Mouse (Mus musculus) forebrain, embryonic 10.5 days (tissue): ENCODE measurements around the gene Hydin. TPM values are rescaled to one million over a fixed set of nuclear protein-coding genes. Genes with fewer than 3 reads are reported as not detected.
A peak's percentile ranks its signal among the peaks of the same experiment; 100 is the strongest.

Experiments used
- DNase-seq: peaks from one replicate; pipeline ENCODE4 v3.0.0-alpha.2; 2017; ENCODE audit warnings: low spot score; ENCODE audit errors: extremely low spot score
- H3K27ac ChIP-seq: fragments of 300-500 bp; sonication (generic); 2 replicates; pipeline ENCODE4 v1.5.1; 2016; ENCODE audit warnings: mild to moderate bottlenecking
- H3K27me3 ChIP-seq: fragments of 300-500 bp; sonication (generic); 2 replicates; pipeline ENCODE4 v1.6.1; 2016; ENCODE audit warnings: mild to moderate bottlenecking; ENCODE audit not compliant: poor library complexity, severe bottlenecking
- H3K36me3 ChIP-seq: fragments of 300-500 bp; sonication (generic); replicated peaks from 2 replicates; pipeline ENCODE4 v1.6.1; 2016; ENCODE audit warnings: mild to moderate bottlenecking, moderate library complexity
- H3K4me1 ChIP-seq: fragments of 300-500 bp; sonication (generic); 2 replicates; pipeline ENCODE4 v1.6.1; 2016
- H3K4me3 ChIP-seq: fragments of 300-500 bp; sonication (generic); 2 replicates; pipeline ENCODE4 v1.5.1; 2016; ENCODE audit warnings: mild to moderate bottlenecking, moderate library complexity
- H3K9me3 ChIP-seq: fragments of 300-500 bp; sonication (generic); 2 replicates; pipeline ENCODE4 v1.6.1; 2016; ENCODE audit warnings: mild to moderate bottlenecking, moderate library complexity
- WGBS: fragments of 180-500 bp; shearing (Covaris S2); methylation state at CpG from one replicate; pipeline ENCODE4 v1.1.7; 2016; 5-methylcytosine and 5-hydroxymethylcytosine counted together
- polyA plus RNA-seq: library from polyadenylated mRNA; unstranded; fragments of >200 nt; fragmentation: Nextera tagmentation; extraction: Ambion mirVana; gene quantifications from 2 replicates; pipeline ENCODE4 v1.2.1, GENCODE M21; 2016

Hydin gene
- polyA plus RNA-seq: 0.09 and 0.11 TPM in 2 replicates

GRCm38 (mm10) chr8:110266741-110267140 is at the start of gene Hydin:
Hydin (plus strand) TSS chr8:110266977.
- no peaks in the 10 kb centered on the region for H3K9me3 ChIP-seq
- H3K4me1 ChIP-seq: peaks cover 18% of the 10 kb centered on the region
- DNase-seq: peak; percentile 95
- H3K27ac ChIP-seq: peak within 1 kb of the TSS; percentile 82
- WGBS: 1% methylated on average over 15 of the region's 15 CpGs
- peak within 1 kb of the TSS; percentile 61 for H3K4me3 ChIP-seq
- H3K27me3 ChIP-seq: no peaks in the 10 kb centered on the region
- H3K36me3 ChIP-seq: no peaks in the 10 kb centered on the region

GRCm38 (mm10) chr8:110217198-110217597 is 49.6 kb upstream of the Hydin start:
- H3K9me3 ChIP-seq: no peaks in the 10 kb centered on the region
- H3K27me3 ChIP-seq: no peaks in the 10 kb centered on the region
- H3K36me3 ChIP-seq: peaks cover 22% of the 10 kb centered on the region
- peaks cover 22% of the 10 kb centered on the region for H3K4me1 ChIP-seq
- no peak for DNase-seq
- peak overlapping the region; percentile 79 for H3K27ac ChIP-seq
- H3K4me3 ChIP-seq: peak overlapping the region; percentile 66
- whole genome bisulfite sequencing: 35% methylated on average over 5 of the region's 5 CpGs

DNA sequence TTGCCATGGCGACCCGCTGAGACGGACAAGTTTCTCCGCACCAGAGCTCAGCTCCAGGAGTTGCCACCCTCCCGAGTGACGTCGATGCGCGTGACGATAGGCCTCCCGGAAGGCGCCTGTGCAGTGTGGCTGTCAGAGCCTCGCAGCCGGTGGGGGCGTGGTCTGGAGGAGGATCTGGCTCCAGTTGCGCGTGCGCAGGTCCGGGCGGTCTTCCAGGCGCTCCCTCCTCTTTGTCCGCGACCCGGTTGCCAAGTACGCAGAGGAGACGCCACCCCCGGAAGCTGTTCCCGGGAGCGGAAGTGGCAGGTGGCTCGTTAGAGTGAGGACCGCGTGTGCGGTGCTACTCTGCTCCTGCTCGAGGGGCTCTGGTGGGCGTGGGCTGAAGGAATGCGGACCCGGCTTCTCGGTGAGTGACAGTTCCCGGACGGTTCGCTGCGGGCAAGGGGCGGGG is 49.1 kb upstream of the Hydin start:
- Histone ChIP-seq H3K4me1 (peaks cover 22% of the 10 kb centered on the region), H3K4me3 (peak overlapping the region; percentile 66), H3K27me3 (no peaks in the 10 kb centered on the region), H3K9me3 (no peaks in the 10 kb centered on the region), H3K36me3 (peaks cover 27% of the 10 kb centered on the region), H3K27ac (peak overlapping the region; percentile 79)
- DNase-seq: peak; percentile 100
- WGBS: under 1% methylated on average over 43 of the region's 43 CpGs

DNA sequence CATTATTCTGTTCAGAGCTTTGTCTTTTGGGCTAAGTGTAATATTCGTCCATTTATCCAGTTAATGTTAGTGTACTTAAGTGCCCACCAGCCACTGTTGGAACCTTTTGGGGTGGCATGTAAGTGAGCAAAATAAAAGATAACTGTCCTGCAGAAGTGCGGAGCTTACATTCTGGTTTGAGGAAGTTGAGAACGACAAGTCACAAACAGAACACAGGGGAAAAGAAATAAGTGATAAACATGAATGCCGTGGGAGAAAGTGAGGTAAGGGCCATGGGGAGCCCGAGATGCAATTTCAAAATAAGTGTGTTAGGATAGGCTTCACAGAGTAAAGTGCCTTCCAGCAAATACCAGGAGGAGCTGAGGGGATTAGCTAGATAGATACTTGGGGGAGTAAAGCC is 48.3 kb upstream of the Hydin start:
- no peak for DNase-seq

GRCm38 (mm10) chr8:110220936-110221335 is 45.8 kb upstream of the Hydin start:
- peaks cover 22% of the 10 kb centered on the region for H3K4me1 ChIP-seq
- no peaks in the 10 kb centered on the region for H3K9me3 ChIP-seq
- 95% methylated on average over 14 of the region's 14 CpGs for whole genome bisulfite sequencing
- H3K27ac ChIP-seq: no peak overlapping the region
- DNase-seq: no peak
- H3K36me3 ChIP-seq: peaks cover 57% of the 10 kb centered on the region
- no peak overlapping the region for H3K4me3 ChIP-seq
- no peaks in the 10 kb centered on the region for H3K27me3 ChIP-seq

More for the DNA sequence above, 48.3 kb upstream of the Hydin start:
- 78% methylated on average over 5 of the region's 5 CpGs for WGBS
- no peaks in the 10 kb centered on the region for H3K9me3 ChIP-seq
- H3K4me3 ChIP-seq: peak overlapping the region; percentile 66
- no peaks in the 10 kb centered on the region for H3K27me3 ChIP-seq
- H3K36me3 ChIP-seq: peaks cover 35% of the 10 kb centered on the region
- H3K4me1 ChIP-seq: peaks cover 22% of the 10 kb centered on the region
- H3K27ac ChIP-seq: no peak overlapping the region

GRCm38 (mm10) chr8:110230803-110231202 is 36.0 kb upstream of the Hydin start:
- Histone ChIP-seq H3K27ac (no peak overlapping the region), H3K27me3 (no peaks in the 10 kb centered on the region), H3K4me3 (no peak overlapping the region), H3K4me1 (no peaks in the 10 kb centered on the region), H3K36me3 (peaks cover 2% of the 10 kb centered on the region; the same call in 1 of the 2 replicates), H3K9me3 (0 out of 2 replicates have a peak, but pooled peaks cover 2% of the 10 kb centered on the region)
- DNase-seq: no peak
- WGBS: 91% methylated on average over 6 of the region's 6 CpGs

DNA sequence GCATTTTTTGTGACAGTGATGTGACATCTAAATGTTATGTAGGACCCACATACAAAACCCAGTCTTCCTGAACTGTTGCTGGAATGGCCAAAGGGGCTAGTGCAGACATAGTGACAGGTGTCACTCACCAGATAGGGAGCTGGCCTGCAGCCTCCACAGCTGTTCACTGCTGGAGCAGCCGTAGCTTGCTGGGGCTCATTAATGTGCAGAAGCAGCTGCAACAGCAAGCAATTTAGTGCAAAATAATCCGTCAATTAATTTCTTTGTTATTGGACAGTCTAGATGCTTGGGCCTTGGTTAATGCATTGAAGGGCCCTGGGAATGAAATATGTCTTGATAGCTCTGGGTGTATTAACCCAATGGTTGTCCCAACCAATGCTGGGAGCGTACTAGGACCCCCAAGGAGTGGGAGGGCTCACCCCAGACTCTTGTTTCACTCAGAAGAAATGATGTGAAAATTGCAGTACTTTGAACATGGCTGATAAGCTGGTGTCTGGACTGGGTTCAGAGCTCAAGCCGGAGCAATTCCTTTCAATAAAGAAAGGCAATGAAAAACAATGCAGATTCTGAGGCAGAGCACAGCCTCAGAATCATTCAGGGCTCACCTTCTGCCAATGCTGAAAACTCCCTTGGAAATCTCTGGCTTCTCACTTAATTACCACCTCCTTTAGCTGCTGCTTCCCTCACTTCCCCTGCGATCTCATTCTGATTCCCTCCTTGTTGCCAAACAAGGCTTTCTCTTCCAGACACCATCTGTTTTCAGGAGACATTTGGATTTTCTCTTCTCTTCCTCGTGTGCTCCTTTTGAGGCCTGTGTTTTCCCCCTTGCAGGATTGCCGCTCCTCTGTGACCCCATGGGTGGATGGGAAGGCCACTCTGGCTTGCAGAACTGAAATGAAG is 24.2 kb upstream of the Hydin start:
- Histone ChIP-seq H3K27me3 (no peaks in the 10 kb centered on the region), H3K4me3 (no peak overlapping the region), H3K4me1 (peaks cover 13% of the 10 kb centered on the region), H3K9me3 (no peaks in the 10 kb centered on the region), H3K36me3 (no peaks in the 10 kb centered on the region), H3K27ac (peak overlapping the region; percentile 48; the same call in 1 of the 2 replicates)
- WGBS: 66% methylated on average over 7 of the region's 7 CpGs
- no peak for DNase-seq

DNA sequence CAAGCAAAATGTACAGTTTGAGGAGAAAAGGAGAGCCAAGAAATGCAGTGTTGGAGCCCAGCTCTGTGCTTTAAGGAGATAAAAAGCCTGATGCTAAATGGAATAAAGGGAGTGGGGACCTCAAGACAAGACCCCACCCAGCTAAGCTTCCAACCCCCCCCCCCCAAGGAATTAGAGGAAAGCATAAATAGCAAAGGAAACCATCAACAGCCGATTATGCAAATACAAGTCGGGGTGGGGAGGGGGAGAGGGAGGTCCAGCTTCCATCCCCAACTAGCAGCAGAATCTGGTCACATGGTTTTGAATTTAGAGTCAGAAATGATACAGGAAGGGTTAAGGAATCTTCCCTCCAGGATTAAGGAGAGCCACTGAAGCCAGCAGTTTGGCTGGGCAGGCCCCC is 22.2 kb upstream of the Hydin start:
- Histone ChIP-seq H3K36me3 (no peaks in the 10 kb centered on the region), H3K27ac (no peak overlapping the region), H3K27me3 (no peaks in the 10 kb centered on the region), H3K4me3 (no peak overlapping the region), H3K9me3 (no peaks in the 10 kb centered on the region), H3K4me1 (peaks cover 13% of the 10 kb centered on the region)
- DNase-seq: no peak
- 80% methylated on average over 2 of the region's 2 CpGs for WGBS

- 80% methylated on average over 6 of the region's 6 CpGs for WGBS
- DNase-seq: no peak
- no peak overlapping the region for H3K27ac ChIP-seq
- H3K4me1 ChIP-seq: peaks cover 13% of the 10 kb centered on the region
- H3K36me3 ChIP-seq: no peaks in the 10 kb centered on the region
- H3K4me3 ChIP-seq: no peak overlapping the region
- H3K9me3 ChIP-seq: no peaks in the 10 kb centered on the region
- H3K27me3 ChIP-seq: no peaks in the 10 kb centered on the region
These were observed 19.5 kb upstream of the Hydin start for GRCm38 (mm10) chr8:110247238-110247637.

- Histone ChIP-seq H3K4me1 (peaks cover 3% of the 10 kb centered on the region; the same call in 1 of the 2 replicates), H3K27me3 (no peaks in the 10 kb centered on the region), H3K36me3 (no peaks in the 10 kb centered on the region), H3K27ac (no peak overlapping the region), H3K4me3 (no peak overlapping the region), H3K9me3 (no peaks in the 10 kb centered on the region)
- 83% methylated on average over 4 of the region's 4 CpGs for WGBS
- DNase-seq: no peak
These were observed 12.8 kb upstream of the Hydin start for GRCm38 (mm10) chr8:110253986-110254385.

DNA sequence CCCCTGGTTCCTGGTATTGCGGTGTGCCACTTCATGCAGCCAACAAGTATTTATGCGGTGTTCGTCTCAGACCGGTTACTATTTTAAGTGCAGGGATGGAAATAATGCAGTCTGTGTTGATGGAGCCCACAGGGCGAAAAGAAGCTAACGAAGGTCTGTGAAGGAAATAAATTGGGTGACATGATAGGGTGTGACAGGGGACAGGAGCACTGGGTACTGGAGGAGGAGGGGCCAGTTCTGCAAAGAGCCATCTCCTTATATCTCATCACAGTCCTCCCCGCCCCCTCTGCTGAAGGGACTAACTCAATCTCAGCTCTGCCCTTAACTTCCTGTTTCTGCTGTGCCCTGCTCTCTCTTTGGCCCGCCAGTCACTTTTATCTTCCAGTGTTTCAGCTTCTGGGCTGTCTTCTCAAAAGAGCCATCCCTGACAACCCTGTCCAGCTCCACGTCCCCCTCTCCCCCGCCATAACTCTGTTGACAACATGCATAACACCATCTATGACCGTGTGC is 926 bp upstream of the Hydin start:
- WGBS: 78% methylated on average over 11 of the region's 11 CpGs

GRCm38 (mm10) chr8:110267268-110267667 is 491 bp downstream of the Hydin start:
- peaks cover 18% of the 10 kb centered on the region for H3K4me1 ChIP-seq
- no peaks in the 10 kb centered on the region for H3K9me3 ChIP-seq
- WGBS: 12% methylated on average over 12 of the region's 12 CpGs
- peak overlapping the region; percentile 82 for H3K27ac ChIP-seq
- peak overlapping the region; percentile 61 for H3K4me3 ChIP-seq
- no peaks in the 10 kb centered on the region for H3K36me3 ChIP-seq
- H3K27me3 ChIP-seq: no peaks in the 10 kb centered on the region
- DNase-seq: peak; percentile 23

More for the DNA sequence above, 926 bp upstream of the Hydin start:
- Histone ChIP-seq H3K27me3 (no peaks in the 10 kb centered on the region), H3K27ac (no peak overlapping the region), H3K36me3 (no peaks in the 10 kb centered on the region), H3K4me3 (no peak overlapping the region), H3K9me3 (no peaks in the 10 kb centered on the region), H3K4me1 (peaks cover 18% of the 10 kb centered on the region)
- DNase-seq: no peak

GRCm38 (mm10) chr8:110270659-110271058 is 3.9 kb downstream of the Hydin start:
- Histone ChIP-seq H3K9me3 (no peaks in the 10 kb centered on the region), H3K4me1 (peaks cover 19% of the 10 kb centered on the region), H3K27ac (no peak overlapping the region), H3K27me3 (no peaks in the 10 kb centered on the region), H3K36me3 (no peaks in the 10 kb centered on the region), H3K4me3 (no peak overlapping the region)
- DNase-seq: no peak
- WGBS: 90% methylated on average over 4 of the region's 4 CpGs
